Mouse (Mus musculus) liver, embryonic 13.5 days (tissue): ENCODE data around the gene Rrp8. TPM values are rescaled to one million over a fixed set of nuclear protein-coding genes. Genes with fewer than 3 reads are reported as not detected.

ENCODE experiments used
- ATAC-seq: fragments of 200-750 bp; cut with Nextera tagmentation; 2 replicates; pipeline ENCODE4 v1.8.0; 2017; ENCODE audit warnings: low read depth, mild to moderate bottlenecking, moderate number of reproducible peaks, moderate library complexity
- DNase-seq: peaks from one replicate; pipeline ENCODE4 v3.0.0; 2022
- H3K27ac ChIP-seq: fragments of 300-500 bp; sonication (generic); 2 replicates; pipeline ENCODE4 v1.5.1; 2015; ENCODE audit warnings: moderate library complexity, mild to moderate bottlenecking, inconsistent platforms
- H3K27me3 ChIP-seq: fragments of 300-500 bp; sonication (generic); 2 replicates; pipeline ENCODE4 v1.6.1; 2015; ENCODE audit warnings: mild to moderate bottlenecking, inconsistent platforms
- H3K36me3 ChIP-seq: fragments of 300-500 bp; sonication (generic); 2 replicates; pipeline ENCODE4 v1.6.1; 2015; ENCODE audit warnings: mild to moderate bottlenecking, inconsistent platforms
- H3K4me1 ChIP-seq: fragments of 300-500 bp; sonication (generic); replicated peaks from 2 replicates; pipeline ENCODE4 v1.6.1; 2015; ENCODE audit warnings: inconsistent platforms
- H3K4me2 ChIP-seq: fragments of 300-500 bp; sonication (generic); 2 replicates; pipeline ENCODE4 v1.6.1; 2015; ENCODE audit warnings: inconsistent platforms, mild to moderate bottlenecking, moderate library complexity
- H3K4me3 ChIP-seq: fragments of 300-500 bp; sonication (generic); replicated peaks from 2 replicates; pipeline ENCODE4 v1.5.1; 2015; ENCODE audit warnings: mild to moderate bottlenecking, inconsistent platforms
- H3K9ac ChIP-seq: fragments of 300-500 bp; sonication (generic); 2 replicates; pipeline ENCODE4 v1.6.1; 2015; ENCODE audit warnings: mild to moderate bottlenecking, inconsistent platforms
- H3K9me3 ChIP-seq: fragments of 300-500 bp; sonication (generic); replicated peaks from 2 replicates; pipeline ENCODE4 v1.6.1; 2016; ENCODE audit warnings: inconsistent platforms
- WGBS: fragments of 180-500 bp; shearing (Covaris S2); methylation state at CpG from one replicate; pipeline ENCODE4 v1.1.7; 2015; ENCODE audit not compliant: insufficient replicate concordance; 5-methylcytosine and 5-hydroxymethylcytosine counted together
- polyA plus RNA-seq: library from polyadenylated mRNA; unstranded; fragments of >200 nt; fragmentation: Nextera tagmentation; extraction: Ambion mirVana; gene quantifications from 2 replicates; pipeline ENCODE4 v1.2.1, GENCODE M21; 2015

The Rrp8 gene
- polyA plus RNA-seq, 1 experiment from 2014 or later = 25.2 TPM

DNA sequence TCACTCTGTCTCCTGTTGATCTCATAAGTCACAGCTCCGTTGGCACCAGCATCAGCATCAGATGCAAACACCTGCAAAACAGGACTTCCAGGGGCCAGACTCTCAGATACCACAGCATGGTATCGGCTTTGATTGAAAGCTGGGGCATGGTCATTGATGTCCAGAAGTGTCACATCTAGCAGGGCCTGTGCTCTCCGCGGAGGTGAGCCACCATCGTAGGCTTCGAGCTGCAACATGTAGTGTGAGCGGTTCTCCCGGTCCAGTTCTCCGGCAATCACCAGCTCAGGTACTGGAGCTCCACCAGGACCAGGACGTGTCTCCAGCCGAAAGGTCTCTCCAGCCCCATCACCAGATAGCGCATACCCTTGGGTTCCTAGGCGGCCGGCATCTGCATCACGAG, 35.1 kb upstream of the Rrp8 start:
- Histone ChIP-seq H3K9me3 (no peaks in the 10 kb centered on the region), H3K4me3 (no peak overlapping the region), H3K4me1 (peaks cover 11% of the 10 kb centered on the region; the same call in 1 of the 2 replicates), H3K27me3 (no peaks in the 10 kb centered on the region), H3K4me2 (no peak overlapping the region), H3K9ac (no peak overlapping the region), H3K36me3 (0 out of 2 replicates have a peak, but pooled peaks cover 3% of the 10 kb centered on the region), H3K27ac (no peak overlapping the region)
- no peak for ATAC-seq
- DNase-seq = no peak
- 84% methylated on average over 15 of the region's 15 CpGs for WGBS

DNA sequence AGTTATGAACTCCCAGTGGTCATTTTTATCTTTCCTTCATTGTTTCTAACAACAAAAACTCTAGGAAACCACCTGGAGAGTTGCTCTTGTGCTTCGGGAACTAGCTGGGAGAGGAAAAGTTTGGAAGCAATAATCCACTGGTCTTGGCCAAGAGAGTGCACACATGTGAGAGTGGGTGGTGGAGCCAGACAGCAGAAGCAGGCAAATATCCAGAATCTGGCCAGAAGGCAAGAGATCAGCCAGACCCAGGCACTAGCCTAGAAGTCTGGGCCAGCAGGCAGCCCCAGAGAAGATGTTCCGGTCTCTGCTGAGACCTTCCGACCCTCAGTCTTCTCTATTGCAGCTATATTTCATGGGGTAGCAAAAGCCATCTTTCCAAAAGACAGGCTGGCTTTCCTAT, 32.8 kb upstream of the Rrp8 start:
- Histone ChIP-seq H3K9ac (no peak overlapping the region), H3K4me2 (no peak overlapping the region), H3K27me3 (no peaks in the 10 kb centered on the region), H3K36me3 (0 out of 2 replicates have a peak, but pooled peaks cover 3% of the 10 kb centered on the region), H3K4me3 (no peak overlapping the region), H3K4me1 (peaks cover 8% of the 10 kb centered on the region; the same call in 1 of the 2 replicates), H3K9me3 (no peaks in the 10 kb centered on the region), H3K27ac (no peak overlapping the region)
- DNase-seq (no peak), ATAC-seq (no peak)
- WGBS = 73% methylated on average over 3 of the region's 3 CpGs

DNA sequence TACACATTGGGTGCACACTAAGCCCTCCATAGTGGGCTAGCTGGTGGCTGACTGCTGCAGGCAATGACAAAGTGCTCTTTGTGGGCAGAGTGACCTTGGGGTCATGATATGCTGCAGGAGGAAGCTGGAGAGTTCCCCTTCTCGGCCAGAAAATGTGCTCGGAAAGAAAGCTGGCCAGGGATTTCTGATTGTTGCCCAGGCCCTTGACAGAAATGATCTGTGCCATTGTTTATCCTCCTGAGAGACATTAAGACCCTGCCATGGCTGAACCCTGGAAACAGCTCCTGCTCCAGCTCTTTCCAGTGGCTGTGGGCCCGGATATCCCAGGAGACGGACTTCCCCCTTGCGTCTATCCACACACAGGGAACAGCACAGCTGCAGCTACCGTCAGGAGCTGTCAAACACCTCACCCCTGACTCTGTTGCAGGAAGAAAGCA, 30.6 kb upstream of the Rrp8 start:
- no peak overlapping the region for H3K9ac ChIP-seq
- ATAC-seq (peak; percentile 11; the same call in 1 of the 2 replicates), DNase-seq (no peak)
- 0 out of 2 replicates have a peak overlapping the region, but pooled peaks have one; percentile 4 for H3K4me2 ChIP-seq
- H3K36me3 ChIP-seq = 0 out of 2 replicates have a peak, but pooled peaks cover 6% of the 10 kb centered on the region
- 19% methylated on average over 6 of the region's 6 CpGs for WGBS
- H3K27ac ChIP-seq = peak overlapping the region; percentile 21; the same call in 1 of the 2 replicates
- H3K4me3 ChIP-seq = no peak overlapping the region
- H3K27me3 ChIP-seq = peaks cover 15% of the 10 kb centered on the region
- peaks cover 8% of the 10 kb centered on the region; the same call in 1 of the 2 replicates for H3K4me1 ChIP-seq
- no peaks in the 10 kb centered on the region for H3K9me3 ChIP-seq

DNA sequence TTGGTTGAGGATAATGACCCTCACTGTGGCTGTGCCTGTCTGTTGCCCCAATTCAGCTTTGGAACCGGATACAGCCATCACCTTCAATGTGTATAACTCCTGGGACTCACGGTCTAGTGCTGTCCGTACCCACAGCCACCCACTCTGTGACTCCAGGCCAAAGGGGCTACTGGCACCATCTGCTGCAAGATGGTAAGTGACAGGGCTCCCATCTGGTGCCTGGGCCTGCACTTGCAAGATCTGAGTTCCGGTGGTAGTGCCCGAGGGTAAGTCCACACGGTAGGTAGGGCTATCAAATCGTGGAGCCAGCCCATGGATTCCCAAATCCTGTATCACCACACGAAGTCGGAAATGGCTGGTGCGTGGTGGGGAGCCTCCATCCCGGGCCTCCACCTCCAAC, 27.1 kb upstream of the Rrp8 start:
- Histone ChIP-seq H3K9ac (no peak overlapping the region), H3K4me1 (peaks cover 16% of the 10 kb centered on the region; the same call in 1 of the 2 replicates), H3K27me3 (peaks cover 37% of the 10 kb centered on the region), H3K9me3 (no peaks in the 10 kb centered on the region), H3K36me3 (0 out of 2 replicates have a peak, but pooled peaks cover 4% of the 10 kb centered on the region), H3K4me2 (no peak overlapping the region), H3K27ac (no peak overlapping the region), H3K4me3 (no peak overlapping the region)
- WGBS = 69% methylated on average over 11 of the region's 11 CpGs
- DNase-seq (no peak), ATAC-seq (no peak)

DNA sequence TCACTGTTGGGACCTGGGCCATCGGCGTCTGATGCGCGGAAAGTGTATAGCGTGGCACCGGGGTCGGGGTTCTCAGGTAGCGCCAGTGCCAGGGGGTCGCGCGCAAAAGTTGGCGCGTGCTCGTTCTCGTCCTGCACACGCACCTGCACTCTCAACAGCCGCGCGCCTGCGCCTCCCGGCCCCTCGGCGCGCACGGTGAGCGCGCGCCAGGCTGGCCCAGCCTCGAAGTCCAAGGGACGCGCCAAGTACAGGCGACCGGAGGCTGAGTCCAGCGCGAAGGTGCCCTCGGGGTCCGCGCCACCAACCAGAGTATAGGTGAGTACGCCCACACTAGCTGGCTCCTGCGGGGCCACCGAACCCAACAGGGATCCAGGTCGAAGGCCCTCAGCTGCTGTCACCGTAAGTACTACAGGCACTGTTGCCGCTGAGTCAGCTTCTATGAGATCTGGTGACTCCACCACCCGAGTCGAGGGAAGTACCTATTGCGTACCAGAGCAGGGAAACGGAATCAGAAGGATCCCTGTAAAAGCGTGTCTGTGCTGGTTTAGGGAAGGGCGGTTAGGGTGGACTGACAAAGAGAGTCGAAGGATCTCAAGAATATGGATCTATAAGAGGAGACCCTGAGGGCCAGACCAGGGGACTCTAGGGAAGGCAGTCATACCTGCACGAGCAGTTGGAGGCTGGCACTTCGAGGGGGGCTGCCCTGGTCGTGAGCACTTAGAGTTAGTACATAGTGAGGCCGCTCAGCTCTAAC, 25.5 kb upstream of the Rrp8 start:
- WGBS = 12% methylated on average over 55 of the region's 55 CpGs
- no peak for DNase-seq
- H3K4me3 ChIP-seq = peak overlapping the region; percentile 35
- H3K4me2 ChIP-seq = peak overlapping the region; percentile 61
- peaks cover 19% of the 10 kb centered on the region for H3K4me1 ChIP-seq
- H3K27me3 ChIP-seq = peaks cover 37% of the 10 kb centered on the region
- no peak for ATAC-seq
- no peaks in the 10 kb centered on the region for H3K9me3 ChIP-seq
- H3K9ac ChIP-seq = peak overlapping the region; percentile 22; the same call in 1 of the 2 replicates
- H3K27ac ChIP-seq = no peak overlapping the region
- H3K36me3 ChIP-seq = 0 out of 2 replicates have a peak, but pooled peaks cover 4% of the 10 kb centered on the region

DNA sequence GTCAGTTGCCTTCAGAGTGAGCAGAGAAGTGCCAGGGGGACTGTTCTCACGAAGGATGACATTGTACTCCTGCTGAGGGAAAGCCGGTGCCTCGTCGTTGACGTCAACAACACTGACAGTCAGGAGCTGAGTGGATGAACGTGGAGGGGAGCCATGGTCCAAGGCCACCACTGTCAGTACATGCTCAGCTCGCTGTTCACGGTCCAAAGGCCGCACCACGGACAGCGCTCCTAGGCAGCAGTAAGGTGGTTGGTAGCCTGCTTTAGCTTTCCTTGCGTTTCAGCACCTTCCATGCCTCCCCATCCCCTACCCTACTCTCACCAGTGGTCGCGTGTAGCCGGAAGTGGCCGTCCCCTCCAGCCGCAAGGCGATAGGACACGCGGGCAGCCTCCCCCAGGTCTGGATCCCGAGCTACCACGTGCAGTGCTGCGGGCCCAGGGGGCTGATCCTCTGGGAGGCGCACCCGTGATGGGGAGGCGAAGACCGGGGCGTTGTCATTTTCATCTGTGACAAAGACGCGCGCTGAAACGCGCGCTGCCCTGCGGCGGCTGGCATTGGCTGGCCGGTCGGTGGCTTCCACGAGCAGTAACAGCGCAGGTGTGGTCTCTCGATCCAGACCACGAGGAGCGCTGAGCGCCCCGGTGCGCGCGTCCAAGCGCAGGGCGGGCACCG, 24.8 kb upstream of the Rrp8 start:
- H3K27me3 ChIP-seq = peaks cover 37% of the 10 kb centered on the region
- peak overlapping the region; percentile 61 for H3K4me2 ChIP-seq
- 0 out of 2 replicates have a peak, but pooled peaks cover 4% of the 10 kb centered on the region for H3K36me3 ChIP-seq
- WGBS = 10% methylated on average over 51 of the region's 51 CpGs
- ATAC-seq (0 out of 2 replicates have a peak, but pooled peaks have one; percentile 35), DNase-seq (no peak)
- H3K9me3 ChIP-seq = no peaks in the 10 kb centered on the region
- peak overlapping the region; percentile 35 for H3K4me3 ChIP-seq
- peaks cover 15% of the 10 kb centered on the region for H3K4me1 ChIP-seq
- no peak overlapping the region for H3K27ac ChIP-seq
- H3K9ac ChIP-seq = peak overlapping the region; percentile 22; the same call in 1 of the 2 replicates

DNA sequence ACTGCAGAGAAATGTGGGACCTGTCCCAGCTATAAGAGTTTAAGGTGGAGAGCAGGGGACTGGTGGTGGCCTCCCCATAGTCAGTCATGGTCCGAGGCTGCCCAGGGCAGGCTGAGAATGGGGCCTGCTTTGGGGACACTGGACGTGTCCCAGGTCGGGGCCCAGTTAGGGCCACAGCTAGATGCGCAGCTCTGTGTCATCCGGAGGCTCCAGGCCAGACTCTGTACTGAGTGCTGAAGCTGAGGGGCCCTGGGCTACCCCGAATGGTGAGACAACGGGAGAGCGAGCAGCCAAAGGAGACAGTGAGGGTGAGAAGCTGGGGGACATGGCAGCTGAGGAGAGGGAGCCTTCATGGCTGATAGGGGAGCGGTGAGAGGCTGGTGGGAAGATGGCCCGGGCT, 16.1 kb upstream of the Rrp8 start:
- Histone ChIP-seq H3K27me3 (no peaks in the 10 kb centered on the region), H3K9ac (no peak overlapping the region), H3K36me3 (peaks cover 25% of the 10 kb centered on the region), H3K4me2 (no peak overlapping the region), H3K9me3 (no peaks in the 10 kb centered on the region), H3K4me3 (no peak overlapping the region), H3K27ac (no peak overlapping the region), H3K4me1 (peaks cover 22% of the 10 kb centered on the region)
- no peak for ATAC-seq
- WGBS = 75% methylated on average over 10 of the region's 10 CpGs
- no peak for DNase-seq

DNA sequence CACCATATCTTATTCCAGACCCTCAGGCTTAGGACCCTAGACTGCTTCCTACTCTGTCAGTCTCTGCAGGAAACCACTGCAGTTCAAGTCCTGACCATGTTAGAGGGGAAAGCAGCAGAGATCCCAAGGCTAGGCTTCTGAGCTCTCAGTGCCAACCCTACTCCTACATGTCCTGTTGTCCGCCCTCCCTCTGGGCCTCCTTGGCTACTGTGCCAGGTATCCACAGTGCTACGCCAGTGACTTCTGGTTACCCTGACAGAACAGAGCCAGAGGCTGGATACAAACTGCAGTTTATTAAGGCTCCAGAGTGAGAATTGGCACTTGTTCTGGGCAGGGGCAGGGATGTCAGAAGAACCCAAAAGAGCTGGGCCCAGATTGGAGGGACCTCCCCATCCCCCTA, 15.5 kb upstream of the Rrp8 start:
- ATAC-seq (no peak), DNase-seq (no peak)
- H3K27me3 ChIP-seq = no peaks in the 10 kb centered on the region
- H3K4me2 ChIP-seq = no peak overlapping the region
- WGBS = 71% methylated on average over 2 of the region's 2 CpGs
- peaks cover 31% of the 10 kb centered on the region for H3K36me3 ChIP-seq
- peaks cover 22% of the 10 kb centered on the region for H3K4me1 ChIP-seq
- no peak overlapping the region for H3K4me3 ChIP-seq
- no peaks in the 10 kb centered on the region for H3K9me3 ChIP-seq
- H3K9ac ChIP-seq = no peak overlapping the region
- H3K27ac ChIP-seq = no peak overlapping the region

DNA sequence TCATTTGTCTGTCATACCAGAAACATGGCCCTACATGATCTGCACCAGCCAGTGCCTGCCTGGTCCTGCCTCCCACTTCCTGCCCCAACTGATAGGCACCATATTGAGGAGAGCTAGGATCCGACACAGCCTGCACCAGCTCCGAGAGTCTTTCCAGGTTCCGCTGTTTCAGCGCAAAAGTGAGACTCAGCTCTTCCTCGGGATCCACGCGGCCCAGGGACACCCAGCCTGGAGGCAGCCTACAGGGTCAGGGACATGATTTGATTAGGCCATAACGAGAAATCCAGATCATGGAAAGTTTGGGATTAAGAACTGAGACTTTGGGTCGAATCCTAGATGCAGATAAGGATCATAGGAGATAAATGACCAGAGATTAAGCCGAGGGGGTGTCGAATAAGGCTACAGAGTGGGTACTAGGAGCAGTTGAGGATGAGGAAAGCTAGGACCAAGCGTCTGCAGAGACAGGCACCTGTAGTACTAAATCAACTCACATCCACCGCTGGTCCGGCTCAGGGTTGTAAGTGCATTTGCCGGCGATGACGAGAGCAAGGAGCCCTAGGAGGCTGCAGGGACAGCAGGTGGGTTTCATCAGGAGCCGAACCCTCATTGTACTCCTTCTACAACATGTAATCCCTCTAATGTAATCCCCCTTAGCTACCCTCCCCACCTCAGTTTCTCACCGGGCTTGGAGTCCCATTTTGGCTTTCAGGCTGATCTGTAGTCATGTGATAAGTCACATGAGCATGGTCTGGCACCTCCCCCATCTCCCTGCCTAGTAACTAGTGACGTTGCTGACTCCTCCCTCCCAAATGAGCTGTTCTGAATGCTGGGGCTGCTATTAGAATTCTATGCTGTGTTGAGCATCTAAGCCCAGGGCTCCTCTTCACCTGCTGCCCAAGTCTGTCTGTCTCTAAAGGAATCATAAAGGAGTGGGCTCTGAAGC, 14.6 kb upstream of the Rrp8 start, which contains the start of gene Tpp1:
Gene Tpp1 (minus strand): TSS at position 745 of the 943 bp plus-strand sequence.
- ATAC-seq = peak; percentile 90
- Histone ChIP-seq H3K4me3 (peak within 1 kb of the TSS; percentile 75), H3K27ac (peak within 1 kb of the TSS; percentile 35), H3K27me3 (no peaks in the 10 kb centered on the region), H3K4me1 (peaks cover 22% of the 10 kb centered on the region), H3K9me3 (no peaks in the 10 kb centered on the region), H3K36me3 (peaks cover 40% of the 10 kb centered on the region), H3K9ac (peak within 1 kb of the TSS; percentile 85), H3K4me2 (peak within 1 kb of the TSS; percentile 88)
- 16% methylated on average over 20 of the region's 20 CpGs for WGBS
- DNase-seq = peak; percentile 85

DNA sequence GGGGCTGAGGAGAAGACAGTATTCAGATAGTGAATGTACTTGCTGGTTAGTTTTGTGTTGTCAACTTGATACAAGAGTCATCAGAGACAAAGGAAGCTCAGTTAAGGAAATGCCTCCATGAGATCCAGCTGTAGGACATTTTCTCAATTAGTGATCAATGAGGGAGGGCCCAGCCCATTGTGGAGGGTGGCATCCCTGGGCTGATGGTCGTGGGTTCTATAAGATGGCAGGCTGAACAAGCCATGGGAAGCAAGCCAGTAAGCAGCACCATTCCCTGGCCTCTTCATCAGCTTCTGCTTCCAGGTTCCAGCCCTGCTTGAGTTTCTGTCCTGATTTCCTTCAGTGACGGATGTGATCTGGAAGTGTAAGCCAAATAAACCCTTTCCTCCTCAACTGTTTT, 10.6 kb upstream of the Rrp8 start:
- Histone ChIP-seq H3K9ac (no peak overlapping the region), H3K27ac (no peak overlapping the region), H3K27me3 (no peaks in the 10 kb centered on the region), H3K4me3 (no peak overlapping the region), H3K9me3 (no peaks in the 10 kb centered on the region), H3K4me1 (peaks cover 39% of the 10 kb centered on the region), H3K4me2 (no peak overlapping the region), H3K36me3 (peaks cover 48% of the 10 kb centered on the region)
- DNase-seq (no peak), ATAC-seq (no peak)
- WGBS = 73% methylated on average over 2 of the region's 2 CpGs
